Mouse (Mus musculus): ENCODE results near the gene Pemt. TPM values are rescaled to one million over a fixed set of nuclear protein-coding genes. Genes with fewer than 3 reads are reported as not detected.
"Not testable (repeated sequence)": the region's sequence is repeated elsewhere in the genome, so short reads cannot be mapped to it uniquely, and the experiment has no call there.

Gene Pemt
- polyA plus RNA-seq, 1 experiment from 2014 or later = 9.4 TPM

DNA sequence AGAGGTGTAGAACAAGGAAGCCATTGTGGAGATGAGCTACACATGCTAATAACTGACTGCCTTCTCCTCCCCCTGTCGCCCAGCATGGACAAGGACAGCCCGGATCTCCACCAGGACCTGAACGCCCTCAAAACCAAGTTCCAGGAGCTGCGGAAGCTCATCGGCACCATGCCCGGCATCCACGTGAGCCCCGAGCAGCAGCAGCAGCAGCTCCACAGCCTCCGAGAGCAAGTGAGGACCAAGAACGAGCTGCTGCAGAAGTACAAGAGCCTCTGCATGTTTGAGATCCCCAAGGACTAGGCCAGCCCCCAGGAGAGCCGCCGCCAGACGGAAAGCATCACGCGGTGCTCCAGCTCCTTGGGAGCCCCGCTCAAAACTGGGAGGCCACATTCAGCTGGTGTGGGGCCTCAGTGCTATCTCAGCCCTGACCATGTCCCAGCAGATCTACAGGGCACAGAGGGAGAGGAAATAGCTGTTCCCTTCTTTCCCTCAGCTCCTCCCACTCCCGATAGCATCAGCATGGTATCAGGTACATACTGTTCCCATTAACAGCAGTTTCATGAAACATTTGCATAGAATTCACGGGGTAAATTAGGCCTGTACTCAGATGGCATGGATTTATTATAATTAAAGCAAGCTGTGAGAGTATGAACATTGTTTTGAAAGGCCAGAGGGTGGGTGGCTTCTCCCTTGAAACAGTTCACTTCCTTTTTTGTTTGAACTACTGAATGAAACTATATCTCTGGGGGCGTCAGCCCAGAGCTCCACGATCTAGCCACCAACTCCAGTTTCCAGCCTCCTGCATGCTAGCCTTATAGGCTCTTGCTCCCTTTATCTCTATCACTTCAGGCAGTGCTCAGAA is 85.6 kb downstream of the Pemt start:
- no peak overlapping the region for H3K27ac ChIP-seq (ENCODE audit: low read depth, low read length)
- WGBS = 88% methylated on average over 20 of the region's 20 CpGs

DNA sequence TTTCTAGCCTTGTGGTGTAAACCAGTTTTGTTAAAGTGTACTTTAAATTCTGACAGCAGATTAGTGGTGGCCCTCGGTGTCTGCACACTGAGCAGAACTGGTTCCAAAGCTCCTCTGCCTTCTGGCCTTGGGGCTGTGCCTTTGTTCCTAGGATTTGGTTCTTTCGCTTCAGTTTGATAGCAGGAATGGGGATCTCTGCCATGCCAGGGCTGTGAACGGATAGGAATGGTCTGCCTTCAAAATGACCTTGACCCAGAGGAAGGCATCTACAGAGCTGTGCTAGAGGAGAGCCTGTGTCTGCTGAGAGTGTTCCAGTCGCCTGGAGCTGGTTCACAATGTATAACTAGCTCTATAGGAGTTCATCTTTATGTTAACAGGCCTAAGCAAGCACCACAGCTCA is 86.8 kb downstream of the Pemt start:
- ATAC-seq (no peak), DNase-seq (ENCODE audit: low spot score) (no peak)
- 79% methylated on average over 4 of the region's 4 CpGs for WGBS

More for the DNA sequence above, 85.6 kb downstream of the Pemt start:
- ATAC-seq (no peak), DNase-seq (ENCODE audit: low spot score) (no peak)
- no peak overlapping the region for H3K4me2 ChIP-seq (ENCODE audit: low read length)
- no peak overlapping the region for H3K4me3 ChIP-seq (ENCODE audit: low read depth, low read length)
- H3K9ac ChIP-seq (ENCODE audit: low read length) = no peak overlapping the region
- peaks cover 16% of the 10 kb centered on the region for H3K4me1 ChIP-seq (ENCODE audit: control insufficient read depth, insufficient read depth, low read length)
- H3K9me3 ChIP-seq (replicated peaks; ENCODE audit: control insufficient read depth, low read length) = no peaks in the 10 kb centered on the region
- peaks cover 17% of the 10 kb centered on the region for H3K27me3 ChIP-seq (replicated peaks; ENCODE audit: control insufficient read depth, insufficient read depth, low read length)
- peaks cover 18% of the 10 kb centered on the region for H3K36me3 ChIP-seq (ENCODE audit: control insufficient read depth, insufficient read depth, low read length)

DNA sequence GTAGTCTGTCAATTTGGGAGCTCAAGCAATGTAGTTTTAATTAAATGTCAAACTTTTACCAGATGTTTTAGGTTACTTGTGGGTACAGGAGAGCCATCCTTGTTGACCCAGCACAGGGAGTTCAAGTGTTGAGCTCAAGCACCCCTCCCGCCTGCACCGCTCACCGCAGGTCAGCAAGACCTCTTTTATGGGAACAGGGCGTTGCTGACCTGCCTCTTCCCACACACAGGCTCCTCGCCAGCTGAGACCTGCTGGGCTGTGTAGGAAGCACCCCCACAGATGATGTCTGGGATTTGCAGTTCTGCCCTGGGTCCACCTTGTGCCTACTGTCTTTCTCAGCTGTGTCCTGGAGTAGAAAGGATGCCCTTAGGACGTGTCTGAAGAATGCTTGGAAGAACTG is 89.5 kb downstream of the Pemt start:
- H3K4me1 ChIP-seq (ENCODE audit: control insufficient read depth, insufficient read depth, low read length) = no peaks in the 10 kb centered on the region
- H3K9ac ChIP-seq (ENCODE audit: low read length) = no peak overlapping the region
- WGBS = 86% methylated on average over 6 of the region's 6 CpGs
- no peaks in the 10 kb centered on the region for H3K9me3 ChIP-seq (replicated peaks; ENCODE audit: control insufficient read depth, low read length)
- ATAC-seq = no peak
- no peak overlapping the region for H3K4me2 ChIP-seq (ENCODE audit: low read length)
- H3K27ac ChIP-seq (ENCODE audit: low read depth, low read length) = no peak overlapping the region
- peaks cover 13% of the 10 kb centered on the region for H3K36me3 ChIP-seq (ENCODE audit: control insufficient read depth, insufficient read depth, low read length)
- no peak overlapping the region for H3K4me3 ChIP-seq (ENCODE audit: low read depth, low read length)
- no peak for DNase-seq (ENCODE audit: low spot score)
- H3K27me3 ChIP-seq (replicated peaks; ENCODE audit: control insufficient read depth, insufficient read depth, low read length) = no peaks in the 10 kb centered on the region

More for the DNA sequence above, 86.8 kb downstream of the Pemt start:
- peaks cover 18% of the 10 kb centered on the region for H3K36me3 ChIP-seq (ENCODE audit: control insufficient read depth, insufficient read depth, low read length)
- no peak overlapping the region for H3K4me2 ChIP-seq (ENCODE audit: low read length)
- no peaks in the 10 kb centered on the region for H3K9me3 ChIP-seq (replicated peaks; ENCODE audit: control insufficient read depth, low read length)
- no peak overlapping the region for H3K27ac ChIP-seq (ENCODE audit: low read depth, low read length)
- H3K4me1 ChIP-seq (ENCODE audit: control insufficient read depth, insufficient read depth, low read length) = peaks cover 11% of the 10 kb centered on the region
- H3K27me3 ChIP-seq (replicated peaks; ENCODE audit: control insufficient read depth, insufficient read depth, low read length) = peaks cover 12% of the 10 kb centered on the region
- H3K9ac ChIP-seq (ENCODE audit: low read length) = no peak overlapping the region
- H3K4me3 ChIP-seq (ENCODE audit: low read depth, low read length) = no peak overlapping the region

DNA sequence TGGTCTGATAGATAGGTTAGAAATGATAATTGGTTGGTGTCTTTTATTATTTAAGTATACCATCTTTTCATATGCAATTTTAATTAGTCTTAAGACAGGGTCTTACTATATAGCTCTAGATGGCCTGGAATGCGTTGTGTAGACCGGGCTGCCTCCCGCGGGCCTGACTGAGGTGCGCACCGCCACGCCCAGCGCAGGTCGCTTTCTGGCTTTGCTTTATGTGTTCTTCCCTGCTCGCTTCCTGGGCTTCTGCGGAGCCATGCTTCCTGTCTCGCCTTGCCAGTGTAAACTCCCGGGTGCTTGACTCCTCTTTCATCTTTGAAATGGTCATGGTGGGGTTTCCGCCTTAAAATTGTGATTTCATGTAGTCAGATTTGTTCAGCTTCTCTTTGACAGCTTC is 93.4 kb downstream of the Pemt start:
- no peak overlapping the region for H3K27ac ChIP-seq (ENCODE audit: low read depth, low read length)
- no peaks in the 10 kb centered on the region for H3K36me3 ChIP-seq (ENCODE audit: control insufficient read depth, insufficient read depth, low read length)
- peaks cover 5% of the 10 kb centered on the region for H3K4me1 ChIP-seq (ENCODE audit: control insufficient read depth, insufficient read depth, low read length)
- DNase-seq (ENCODE audit: low spot score) = no peak
- no peaks in the 10 kb centered on the region for H3K27me3 ChIP-seq (replicated peaks; ENCODE audit: control insufficient read depth, insufficient read depth, low read length)
- no peak overlapping the region for H3K4me3 ChIP-seq (ENCODE audit: low read depth, low read length)
- ATAC-seq = no peak
- no peak overlapping the region for H3K4me2 ChIP-seq (ENCODE audit: low read length)
- H3K9me3 ChIP-seq (replicated peaks; ENCODE audit: control insufficient read depth, low read length) = no peaks in the 10 kb centered on the region
- H3K9ac ChIP-seq (ENCODE audit: low read length) = no peak overlapping the region
- WGBS = 91% methylated on average over 14 of the region's 14 CpGs

DNA sequence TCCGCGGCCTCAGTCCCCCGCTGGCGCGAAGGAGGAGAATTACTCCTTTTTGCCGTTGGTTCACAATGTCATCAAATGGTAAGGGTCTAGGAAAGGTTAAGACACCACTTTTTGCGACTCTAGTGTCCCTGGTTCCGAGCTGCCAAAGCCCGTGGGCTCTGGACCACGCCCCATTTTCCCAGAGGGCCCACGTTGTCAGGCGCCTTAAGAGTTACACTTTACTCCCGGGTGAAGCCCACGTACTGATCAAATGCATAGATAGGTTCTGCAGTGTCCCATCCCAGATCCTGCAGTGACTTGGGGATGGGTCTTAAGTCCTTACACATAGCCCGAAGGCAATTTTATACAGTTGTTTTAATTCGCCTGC is 97.9 kb downstream of the Pemt start:
- WGBS = 3% methylated on average over 16 of the region's 16 CpGs
- no peaks in the 10 kb centered on the region for H3K27me3 ChIP-seq (replicated peaks; ENCODE audit: control insufficient read depth, insufficient read depth, low read length)
- H3K9ac ChIP-seq (ENCODE audit: low read length) = peak overlapping the region; percentile 95
- H3K4me1 ChIP-seq (ENCODE audit: control insufficient read depth, insufficient read depth, low read length) = peaks cover 9% of the 10 kb centered on the region
- H3K36me3 ChIP-seq (ENCODE audit: control insufficient read depth, insufficient read depth, low read length) = no peaks in the 10 kb centered on the region
- DNase-seq (ENCODE audit: low spot score) (peak; percentile 21), ATAC-seq (peak; percentile 68)
- H3K4me2 ChIP-seq (ENCODE audit: low read length) = peak overlapping the region; percentile 79
- peak overlapping the region; percentile 94 for H3K4me3 ChIP-seq (ENCODE audit: low read depth, low read length)
- no peaks in the 10 kb centered on the region for H3K9me3 ChIP-seq (replicated peaks; ENCODE audit: control insufficient read depth, low read length)
- peak overlapping the region; percentile 77 for H3K27ac ChIP-seq (ENCODE audit: low read depth, low read length)

DNA sequence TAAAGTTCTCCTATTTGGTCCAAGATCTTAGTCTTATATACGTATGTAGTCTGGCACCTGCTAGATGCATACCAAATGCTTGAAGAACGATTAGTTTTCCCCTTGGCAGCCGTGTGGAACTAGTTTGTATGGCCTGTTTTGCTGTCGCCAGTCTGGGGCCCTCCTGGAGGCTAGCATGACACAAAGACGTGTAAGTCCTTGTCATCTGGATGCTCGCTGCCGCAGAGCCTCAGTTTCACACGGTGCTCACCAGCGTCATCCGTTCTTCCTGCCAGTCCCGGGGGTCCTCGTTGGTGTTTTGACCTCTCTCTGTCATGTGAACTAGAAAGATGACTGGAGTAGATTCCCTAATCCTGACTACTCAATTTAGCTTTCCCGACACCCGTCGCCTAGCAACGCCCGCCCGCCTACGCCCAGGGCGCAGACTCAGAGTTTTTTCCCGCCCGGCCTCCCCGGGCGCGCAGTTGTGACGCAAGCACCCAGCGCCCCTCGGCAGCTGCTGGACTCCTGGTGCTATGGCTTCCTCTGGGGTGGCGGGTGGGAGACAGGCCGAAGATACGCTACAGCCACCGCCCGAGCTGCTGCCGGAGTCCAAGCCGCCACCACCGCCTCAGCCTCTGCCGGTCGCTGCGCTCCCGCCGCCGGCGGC is 98.4 kb downstream of the Pemt start, which contains the start of gene Med9:
Med9 (plus strand) TSS at position 455 of the 649 bp plus-strand sequence.
- 1% methylated on average over 43 of the region's 43 CpGs for WGBS
- Histone ChIP-seq H3K36me3 (ENCODE audit: control insufficient read depth, insufficient read depth, low read length) (no peaks in the 10 kb centered on the region), H3K27me3 (replicated peaks; ENCODE audit: control insufficient read depth, insufficient read depth, low read length) (no peaks in the 10 kb centered on the region), H3K9me3 (replicated peaks; ENCODE audit: control insufficient read depth, low read length) (no peaks in the 10 kb centered on the region), H3K4me3 (ENCODE audit: low read depth, low read length) (peak within 1 kb of the TSS; percentile 94), H3K27ac (ENCODE audit: low read depth, low read length) (peak within 1 kb of the TSS; percentile 77), H3K4me1 (ENCODE audit: control insufficient read depth, insufficient read depth, low read length) (peaks cover 9% of the 10 kb centered on the region), H3K9ac (ENCODE audit: low read length) (peak within 1 kb of the TSS; percentile 95), H3K4me2 (ENCODE audit: low read length) (peak within 1 kb of the TSS; percentile 79)
- DNase-seq (ENCODE audit: low spot score) = peak; percentile 97
- ATAC-seq = peak; percentile 98

DNA sequence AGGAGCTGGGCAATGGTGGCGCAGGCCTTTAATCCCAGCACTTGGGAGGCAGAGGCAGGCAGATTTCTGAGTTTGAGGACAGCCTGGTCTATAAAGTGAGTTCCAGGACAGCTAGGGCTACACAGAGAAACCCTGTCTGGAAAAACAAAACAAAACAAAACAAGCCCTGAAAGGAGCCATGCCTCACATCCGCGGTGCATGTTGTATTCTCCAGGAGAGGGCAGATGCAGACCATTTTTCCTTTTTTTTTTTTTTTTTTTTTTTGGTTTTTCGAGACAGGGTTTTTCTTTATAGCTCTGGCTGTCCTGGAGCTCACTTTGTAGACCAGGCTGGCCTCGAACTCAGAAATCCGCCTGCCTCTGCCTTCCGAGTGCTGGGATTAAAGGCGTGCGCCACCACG is 101.4 kb downstream of the Pemt start:
- not testable (repeated sequence) for H3K36me3 ChIP-seq (ENCODE audit: control insufficient read depth, insufficient read depth, low read length); H3K4me3 ChIP-seq (ENCODE audit: low read depth, low read length); ATAC-seq; H3K4me2 ChIP-seq (ENCODE audit: low read length); H3K4me1 ChIP-seq (ENCODE audit: control insufficient read depth, insufficient read depth, low read length); DNase-seq (ENCODE audit: low spot score); H3K9me3 ChIP-seq (replicated peaks; ENCODE audit: control insufficient read depth, low read length); H3K9ac ChIP-seq (ENCODE audit: low read length); H3K27ac ChIP-seq (ENCODE audit: low read depth, low read length); H3K27me3 ChIP-seq (replicated peaks; ENCODE audit: control insufficient read depth, insufficient read depth, low read length)
- 95% methylated on average over 9 of the region's 10 CpGs for WGBS

DNA sequence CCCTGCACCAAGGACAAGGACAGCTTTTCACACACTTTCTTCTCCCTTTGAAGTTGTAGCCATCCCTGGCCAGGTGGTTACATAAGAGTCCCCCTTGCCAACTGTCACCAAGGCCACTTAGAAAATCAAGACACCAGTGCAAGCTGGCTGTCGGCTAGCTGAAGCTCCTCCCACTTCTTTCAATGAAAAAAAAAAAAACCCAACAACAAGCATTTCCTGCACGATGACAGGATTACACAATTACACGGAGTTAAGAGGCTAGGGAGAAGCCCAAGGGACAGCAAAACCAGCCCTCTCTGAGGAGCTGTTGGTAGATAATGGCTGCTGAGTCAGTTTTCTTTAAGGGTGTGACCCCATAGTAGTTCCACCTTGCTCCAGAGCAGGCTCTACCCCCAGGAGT is 104.9 kb downstream of the Pemt start:
- ATAC-seq (no peak), DNase-seq (ENCODE audit: low spot score) (no peak)
- 27% methylated on average over 3 of the region's 3 CpGs for whole genome bisulfite sequencing
- H3K9ac ChIP-seq (ENCODE audit: low read length) = no peak overlapping the region
- H3K4me1 ChIP-seq (ENCODE audit: control insufficient read depth, insufficient read depth, low read length) = no peaks in the 10 kb centered on the region
- no peak overlapping the region for H3K27ac ChIP-seq (ENCODE audit: low read depth, low read length)
- no peaks in the 10 kb centered on the region for H3K27me3 ChIP-seq (replicated peaks; ENCODE audit: control insufficient read depth, insufficient read depth, low read length)
- no peak overlapping the region for H3K4me3 ChIP-seq (ENCODE audit: low read depth, low read length)
- no peaks in the 10 kb centered on the region for H3K9me3 ChIP-seq (replicated peaks; ENCODE audit: control insufficient read depth, low read length)
- no peak overlapping the region for H3K4me2 ChIP-seq (ENCODE audit: low read length)
- H3K36me3 ChIP-seq (ENCODE audit: control insufficient read depth, insufficient read depth, low read length) = no peaks in the 10 kb centered on the region

DNA sequence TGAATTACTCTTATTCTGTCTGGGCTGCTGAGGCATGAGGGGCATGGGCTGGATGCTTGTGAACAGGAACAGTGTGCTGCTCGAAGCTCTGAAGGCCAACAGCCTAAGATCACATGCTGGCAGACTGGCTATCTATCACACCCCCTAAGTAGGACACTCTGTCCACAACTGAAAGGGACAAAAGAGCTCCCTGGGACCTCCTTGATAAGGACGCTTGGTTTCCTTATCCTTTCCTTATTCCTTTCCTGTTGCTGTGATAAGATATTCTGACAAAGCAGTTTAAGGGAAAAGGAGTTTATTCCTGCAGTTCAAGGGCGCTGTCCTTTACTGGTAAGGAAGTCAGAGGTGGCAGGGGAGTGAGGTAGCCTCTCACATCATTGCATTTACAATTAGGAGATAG is 105.6 kb downstream of the Pemt start:
- Histone ChIP-seq H3K36me3 (ENCODE audit: control insufficient read depth, insufficient read depth, low read length) (no peaks in the 10 kb centered on the region), H3K4me3 (ENCODE audit: low read depth, low read length) (no peak overlapping the region), H3K9me3 (replicated peaks; ENCODE audit: control insufficient read depth, low read length) (no peaks in the 10 kb centered on the region), H3K27ac (ENCODE audit: low read depth, low read length) (no peak overlapping the region), H3K27me3 (replicated peaks; ENCODE audit: control insufficient read depth, insufficient read depth, low read length) (no peaks in the 10 kb centered on the region), H3K4me2 (ENCODE audit: low read length) (no peak overlapping the region), H3K9ac (ENCODE audit: low read length) (no peak overlapping the region), H3K4me1 (ENCODE audit: control insufficient read depth, insufficient read depth, low read length) (no peaks in the 10 kb centered on the region)
- ATAC-seq (no peak), DNase-seq (ENCODE audit: low spot score) (no peak)
- WGBS = 67% methylated on average over 3 of the region's 3 CpGs

All from forebrain, embryonic 14.5 days (tissue).